Mouse (Mus musculus) erythroblast, embryonic 14.5 days (primary cell): ENCODE measurements around the gene Prss41. TPM values are rescaled to one million over a fixed set of nuclear protein-coding genes. Genes with fewer than 3 reads are reported as not detected.

Experiments used
- H3K27me3 ChIP-seq: 2 replicates; pipeline ENCODE4 v1.6.1; 2012; ENCODE audit warnings: inconsistent platforms; ENCODE audit not compliant: control insufficient read depth
- H3K36me3 ChIP-seq: 2 replicates; pipeline ENCODE4 v1.6.1; 2012; ENCODE audit warnings: mild to moderate bottlenecking, inconsistent platforms; ENCODE audit not compliant: control insufficient read depth
- H3K4me1 ChIP-seq: 2 replicates; pipeline ENCODE4 v1.6.1; 2012; ENCODE audit warnings: inconsistent platforms; ENCODE audit not compliant: control insufficient read depth
- H3K4me3 ChIP-seq: replicated peaks from 2 replicates; pipeline ENCODE3; 2012; ENCODE audit warnings: moderate library complexity, mild to moderate bottlenecking, inconsistent platforms
- H3K9me3 ChIP-seq: 2 replicates; pipeline ENCODE4 v1.6.1; 2012; ENCODE audit warnings: low read length, inconsistent platforms, mixed read lengths; ENCODE audit not compliant: control insufficient read depth
- GATA1 ChIP-seq: IDR thresholded peaks from 2 replicates; pipeline ENCODE4 v1.6.1; 2012; ENCODE audit warnings: low read length, inconsistent platforms, mixed read lengths
- TAL1 ChIP-seq: IDR thresholded peaks from 3 replicates; pipeline ENCODE4 v1.6.1; 2012; ENCODE audit warnings: low read length, inconsistent platforms, mixed read lengths
- polyA plus RNA-seq: library from polyadenylated mRNA; stranded (reverse); fragments of >175 nt; gene quantifications from 2 replicates; pipeline ENCODE4 v1.2.3, GENCODE M21; 2012

Gene Prss41
- polyA plus RNA-seq, 1 experiment = 0.09 TPM

- H3K4me3 ChIP-seq = no peak overlapping the region
Measured at GRCm38 (mm10) chr17:23791079-23791357, 53.0 kb downstream of the Prss41 start.

GRCm38 (mm10) chr17:23790269-23791078 is 53.5 kb downstream of the Prss41 start, which contains the start of gene Srrm2:
Srrm2 (plus strand) TSS chr17:23790532.
- TF ChIP-seq TAL1 (no peak), GATA1 (no peak)

More at GRCm38 (mm10) chr17:23791079-23791357, 53.0 kb downstream of the Prss41 start:
- H3K36me3 ChIP-seq = no peaks in the 10 kb centered on the region
- no peak for TF ChIP-seq GATA1
- no peak for TF ChIP-seq TAL1
- peaks cover 20% of the 10 kb centered on the region for H3K27me3 ChIP-seq
- no peaks in the 10 kb centered on the region for H3K9me3 ChIP-seq
- H3K4me1 ChIP-seq = peaks cover 22% of the 10 kb centered on the region

GRCm38 (mm10) chr17:23789749-23790268 is 54.2 kb downstream of the Prss41 start:
- Histone ChIP-seq H3K27me3 (peaks cover 31% of the 10 kb centered on the region), H3K4me3 (peak overlapping the region; percentile 59), H3K36me3 (no peaks in the 10 kb centered on the region), H3K4me1 (peaks cover 30% of the 10 kb centered on the region), H3K9me3 (no peaks in the 10 kb centered on the region)
- TF ChIP-seq TAL1 (no peak), GATA1 (no peak)

More at GRCm38 (mm10) chr17:23790269-23791078, 53.5 kb downstream of the Prss41 start, which contains the start of gene Srrm2:
- H3K9me3 ChIP-seq = no peaks in the 10 kb centered on the region
- peaks cover 27% of the 10 kb centered on the region for H3K4me1 ChIP-seq
- peak within 1 kb of the TSS; percentile 59 for H3K4me3 ChIP-seq
- peaks cover 25% of the 10 kb centered on the region for H3K27me3 ChIP-seq
- no peaks in the 10 kb centered on the region for H3K36me3 ChIP-seq

GRCm38 (mm10) chr17:23788973-23789372 is 55.0 kb downstream of the Prss41 start:
- Histone ChIP-seq H3K4me1 (peaks cover 30% of the 10 kb centered on the region), H3K9me3 (no peaks in the 10 kb centered on the region), H3K27me3 (peaks cover 34% of the 10 kb centered on the region), H3K4me3 (no peak overlapping the region), H3K36me3 (no peaks in the 10 kb centered on the region)
- TF ChIP-seq TAL1 = no peak
- no peak for TF ChIP-seq GATA1

Other genes starting within 250 kb of the Prss41 start
- gene Zfp13, start 244.7 kb downstream of the Prss41 start, polyA plus RNA-seq = 0.03 TPM in 1 of 2 replicates, not detected in the other
- not detected in 2 replicates for gene Zscan10, start 243.3 kb downstream of the Prss41 start, polyA plus RNA-seq
- not detected in 2 replicates for gene Mmp25, start 198.9 kb downstream of the Prss41 start, polyA plus RNA-seq
- gene Bicdl2, start 183.7 kb downstream of the Prss41 start, polyA plus RNA-seq = not detected in 2 replicates
- gene Hcfc1r1, start 170.6 kb downstream of the Prss41 start, polyA plus RNA-seq = 35.0 and 35.6 TPM in 2 replicates
- gene Thoc6, start 170.3 kb downstream of the Prss41 start, polyA plus RNA-seq = 8.8 and 10.0 TPM in 2 replicates
- gene Tnfrsf12a, start 166.7 kb downstream of the Prss41 start, polyA plus RNA-seq = 0.05 TPM in 1 of 2 replicates, not detected in the other
- not detected in 2 replicates for gene Cldn6, start 164.9 kb downstream of the Prss41 start, polyA plus RNA-seq
- gene Cldn9, start 160.1 kb downstream of the Prss41 start, polyA plus RNA-seq = not detected in 2 replicates
- gene 1520401A03Rik, start 121.4 kb downstream of the Prss41 start, polyA plus RNA-seq = 0.06 TPM in 1 of 2 replicates, not detected in the other
- 46.9 and 56.9 TPM in 2 replicates for gene Pkmyt1, start 117.8 kb downstream of the Prss41 start, polyA plus RNA-seq
- gene Paqr4, start 103.3 kb downstream of the Prss41 start, polyA plus RNA-seq = 2.2 and 3.9 TPM in 2 replicates
- 0.02 TPM in 1 of 2 replicates, not detected in the other for gene Kremen2, start 98.3 kb downstream of the Prss41 start, polyA plus RNA-seq
- 1.4 and 2.3 TPM in 2 replicates for gene Flywch1, start 72.6 kb downstream of the Prss41 start, polyA plus RNA-seq
- 0.06 TPM in 1 of 2 replicates, not detected in the other for gene Flywch2, start 58.1 kb downstream of the Prss41 start, polyA plus RNA-seq
- 21.7 and 36.5 TPM in 2 replicates for gene Srrm2, start 53.6 kb downstream of the Prss41 start, polyA plus RNA-seq
- 109 and 150 TPM in 2 replicates for gene Elob, start 15.0 kb downstream of the Prss41 start, polyA plus RNA-seq
- not detected in 2 replicates for gene Prss33, start 8.1 kb downstream of the Prss41 start, polyA plus RNA-seq
- 0.03 TPM in 1 of 2 replicates, not detected in the other for gene Prss32, start 317 bp downstream of the Prss41 start, polyA plus RNA-seq
- not detected in 2 replicates for gene Prss21, start 23.9 kb upstream of the Prss41 start, polyA plus RNA-seq
- not detected in 2 replicates for gene Dcpp1, start 36.7 kb upstream of the Prss41 start, polyA plus RNA-seq
- gene Dcpp2, start 36.7 kb upstream of the Prss41 start, polyA plus RNA-seq = not detected in 2 replicates
- gene Dcpp3, start 73.3 kb upstream of the Prss41 start, polyA plus RNA-seq = not detected in 2 replicates
- gene Sbp, start 97.5 kb upstream of the Prss41 start, polyA plus RNA-seq = not detected in 2 replicates
- not detected in 2 replicates for gene Sbpl, start 111.1 kb upstream of the Prss41 start, polyA plus RNA-seq
- not detected in 2 replicates for gene Prss30, start 136.4 kb upstream of the Prss41 start, polyA plus RNA-seq
- gene Prss22, start 153.9 kb upstream of the Prss41 start, polyA plus RNA-seq = 2.9 and 3.4 TPM in 2 replicates
- not detected in 2 replicates for gene Prss27, start 194.0 kb upstream of the Prss41 start, polyA plus RNA-seq
- gene Kctd5, start 229.3 kb upstream of the Prss41 start, polyA plus RNA-seq = 0.66 TPM in 2 replicates